Mouse (Mus musculus): ENCODE results near the gene Pla2g4e.

GRCm38 (mm10) chr2:120203742-120204141, 41.4 kb downstream of the Pla2g4e start:
- TF ChIP-seq EP300 (IDR thresholded peaks at IDR 0.05; ENCODE audit: insufficient read depth, low read depth, low read length): no peak
- TF ChIP-seq CTCF (IDR thresholded peaks at IDR 0.05; ENCODE audit: low read depth, low read length): no peak

All from ES-Bruce4 (cell line).